Mouse (Mus musculus): ENCODE data around the gene Cpsf6. TPM values are rescaled to one million over a fixed set of nuclear protein-coding genes. Genes with fewer than 3 reads are reported as not detected.

Gene Cpsf6
- polyA plus RNA-seq, 1 experiment = 14.8 TPM

GRCm38 (mm10) chr10:117339241-117339640 is 40.6 kb downstream of the Cpsf6 start:
- H3K9me3 ChIP-seq (ENCODE audit: control insufficient read depth, low read length) = no peaks in the 10 kb centered on the region
- no peaks in the 10 kb centered on the region for H3K4me1 ChIP-seq (ENCODE audit: control insufficient read depth)
- H3K27me3 ChIP-seq (ENCODE audit: control insufficient read depth) = no peaks in the 10 kb centered on the region
- H3K36me3 ChIP-seq (ENCODE audit: control insufficient read depth) = no peaks in the 10 kb centered on the region; the same call in none of the 2 replicates
- H3K4me3 ChIP-seq (replicated peaks) = no peak overlapping the region
- TF ChIP-seq GATA1 (IDR thresholded peaks at IDR 0.05; ENCODE audit: low read length) = no peak
- no peak for TF ChIP-seq TAL1 (IDR thresholded peaks at IDR 0.05; ENCODE audit: low read length)

GRCm38 (mm10) chr10:117337946-117338345 is 41.9 kb downstream of the Cpsf6 start:
- Histone ChIP-seq H3K36me3 (ENCODE audit: control insufficient read depth) (no peaks in the 10 kb centered on the region; the same call in 1 of the 2 replicates), H3K27me3 (ENCODE audit: control insufficient read depth) (no peaks in the 10 kb centered on the region), H3K4me1 (ENCODE audit: control insufficient read depth) (no peaks in the 10 kb centered on the region), H3K4me3 (replicated peaks) (no peak overlapping the region), H3K9me3 (ENCODE audit: control insufficient read depth, low read length) (no peaks in the 10 kb centered on the region)
- TF ChIP-seq GATA1 (IDR thresholded peaks at IDR 0.05; ENCODE audit: low read length) (no peak), TAL1 (IDR thresholded peaks at IDR 0.05; ENCODE audit: low read length) (no peak)

GRCm38 (mm10) chr10:117335649-117336048 is 44.2 kb downstream of the Cpsf6 start:
- TF ChIP-seq GATA1 (IDR thresholded peaks at IDR 0.05; ENCODE audit: low read length) (no peak), TAL1 (IDR thresholded peaks at IDR 0.05; ENCODE audit: low read length) (no peak)
- Histone ChIP-seq H3K9me3 (ENCODE audit: control insufficient read depth, low read length) (no peaks in the 10 kb centered on the region), H3K4me3 (replicated peaks) (no peak overlapping the region), H3K4me1 (ENCODE audit: control insufficient read depth) (no peaks in the 10 kb centered on the region), H3K27me3 (ENCODE audit: control insufficient read depth) (no peaks in the 10 kb centered on the region), H3K36me3 (ENCODE audit: control insufficient read depth) (no peaks in the 10 kb centered on the region)

GRCm38 (mm10) chr10:117330521-117330920 is 49.3 kb downstream of the Cpsf6 start:
- H3K9me3 ChIP-seq (ENCODE audit: control insufficient read depth, low read length) = no peaks in the 10 kb centered on the region

GRCm38 (mm10) chr10:117323782-117324181 is 56.0 kb downstream of the Cpsf6 start:
- Histone ChIP-seq H3K27me3 (ENCODE audit: control insufficient read depth) (no peaks in the 10 kb centered on the region), H3K4me3 (replicated peaks) (no peak overlapping the region), H3K9me3 (ENCODE audit: control insufficient read depth, low read length) (no peaks in the 10 kb centered on the region), H3K4me1 (ENCODE audit: control insufficient read depth) (no peaks in the 10 kb centered on the region), H3K36me3 (ENCODE audit: control insufficient read depth) (no peaks in the 10 kb centered on the region)
- TF ChIP-seq TAL1 (IDR thresholded peaks at IDR 0.05; ENCODE audit: low read length) (no peak), GATA1 (IDR thresholded peaks at IDR 0.05; ENCODE audit: low read length) (no peak)

More at GRCm38 (mm10) chr10:117330521-117330920, 49.3 kb downstream of the Cpsf6 start:
- Histone ChIP-seq H3K4me1 (ENCODE audit: control insufficient read depth) (no peaks in the 10 kb centered on the region), H3K36me3 (ENCODE audit: control insufficient read depth) (no peaks in the 10 kb centered on the region), H3K27me3 (ENCODE audit: control insufficient read depth) (no peaks in the 10 kb centered on the region), H3K4me3 (replicated peaks) (no peak overlapping the region)
- no peak for TF ChIP-seq GATA1 (IDR thresholded peaks at IDR 0.05; ENCODE audit: low read length)
- no peak for TF ChIP-seq TAL1 (IDR thresholded peaks at IDR 0.05; ENCODE audit: low read length)

GRCm38 (mm10) chr10:117322630-117323029 is 57.2 kb downstream of the Cpsf6 start:
- H3K36me3 ChIP-seq (ENCODE audit: control insufficient read depth) = no peaks in the 10 kb centered on the region
- H3K27me3 ChIP-seq (ENCODE audit: control insufficient read depth) = no peaks in the 10 kb centered on the region
- no peaks in the 10 kb centered on the region for H3K4me1 ChIP-seq (ENCODE audit: control insufficient read depth)
- no peak overlapping the region for H3K4me3 ChIP-seq (replicated peaks)
- H3K9me3 ChIP-seq (ENCODE audit: control insufficient read depth, low read length) = no peaks in the 10 kb centered on the region
- TF ChIP-seq TAL1 (IDR thresholded peaks at IDR 0.05; ENCODE audit: low read length) (no peak), GATA1 (IDR thresholded peaks at IDR 0.05; ENCODE audit: low read length) (no peak)

- H3K36me3 ChIP-seq (ENCODE audit: control insufficient read depth) = no peaks in the 10 kb centered on the region
- TF ChIP-seq TAL1 (IDR thresholded peaks at IDR 0.05; ENCODE audit: low read length) (no peak), GATA1 (IDR thresholded peaks at IDR 0.05; ENCODE audit: low read length) (no peak)
These were observed 59.2 kb downstream of the Cpsf6 start for GRCm38 (mm10) chr10:117320571-117320981.

GRCm38 (mm10) chr10:117316391-117316790 is 63.4 kb downstream of the Cpsf6 start:
- H3K27me3 ChIP-seq (ENCODE audit: control insufficient read depth) = no peaks in the 10 kb centered on the region
- H3K9me3 ChIP-seq (ENCODE audit: control insufficient read depth, low read length) = no peaks in the 10 kb centered on the region
- no peak for TF ChIP-seq TAL1 (IDR thresholded peaks at IDR 0.05; ENCODE audit: low read length)
- no peak overlapping the region for H3K4me3 ChIP-seq (replicated peaks)
- H3K4me1 ChIP-seq (ENCODE audit: control insufficient read depth) = no peaks in the 10 kb centered on the region
- H3K36me3 ChIP-seq (ENCODE audit: control insufficient read depth) = no peaks in the 10 kb centered on the region

More at GRCm38 (mm10) chr10:117320571-117320981, 59.2 kb downstream of the Cpsf6 start:
- no peaks in the 10 kb centered on the region for H3K27me3 ChIP-seq (ENCODE audit: control insufficient read depth)
- no peak overlapping the region for H3K4me3 ChIP-seq (replicated peaks)
- no peaks in the 10 kb centered on the region for H3K4me1 ChIP-seq (ENCODE audit: control insufficient read depth)
- no peaks in the 10 kb centered on the region for H3K9me3 ChIP-seq (ENCODE audit: control insufficient read depth, low read length)

GRCm38 (mm10) chr10:117313133-117313532 is 66.7 kb downstream of the Cpsf6 start:
- TF ChIP-seq GATA1 (IDR thresholded peaks at IDR 0.05; ENCODE audit: low read length) = no peak
- TF ChIP-seq TAL1 (IDR thresholded peaks at IDR 0.05; ENCODE audit: low read length) = no peak
- no peaks in the 10 kb centered on the region for H3K36me3 ChIP-seq (ENCODE audit: control insufficient read depth)
- H3K4me1 ChIP-seq (ENCODE audit: control insufficient read depth) = no peaks in the 10 kb centered on the region

GRCm38 (mm10) chr10:117312168-117312567 is 67.6 kb downstream of the Cpsf6 start:
- no peaks in the 10 kb centered on the region for H3K36me3 ChIP-seq (ENCODE audit: control insufficient read depth)
- H3K27me3 ChIP-seq (ENCODE audit: control insufficient read depth) = no peaks in the 10 kb centered on the region
- TF ChIP-seq TAL1 (IDR thresholded peaks at IDR 0.05; ENCODE audit: low read length) = no peak
- TF ChIP-seq GATA1 (IDR thresholded peaks at IDR 0.05; ENCODE audit: low read length) = no peak
- H3K4me1 ChIP-seq (ENCODE audit: control insufficient read depth) = no peaks in the 10 kb centered on the region
- no peak overlapping the region for H3K4me3 ChIP-seq (replicated peaks)
- no peaks in the 10 kb centered on the region for H3K9me3 ChIP-seq (ENCODE audit: control insufficient read depth, low read length)

More at GRCm38 (mm10) chr10:117313133-117313532, 66.7 kb downstream of the Cpsf6 start:
- Histone ChIP-seq H3K4me3 (replicated peaks) (no peak overlapping the region), H3K9me3 (ENCODE audit: control insufficient read depth, low read length) (no peaks in the 10 kb centered on the region), H3K27me3 (ENCODE audit: control insufficient read depth) (no peaks in the 10 kb centered on the region)
